16 mouse cellular contexts compared by ENCODE assay signal in the genomic region with DNA sequence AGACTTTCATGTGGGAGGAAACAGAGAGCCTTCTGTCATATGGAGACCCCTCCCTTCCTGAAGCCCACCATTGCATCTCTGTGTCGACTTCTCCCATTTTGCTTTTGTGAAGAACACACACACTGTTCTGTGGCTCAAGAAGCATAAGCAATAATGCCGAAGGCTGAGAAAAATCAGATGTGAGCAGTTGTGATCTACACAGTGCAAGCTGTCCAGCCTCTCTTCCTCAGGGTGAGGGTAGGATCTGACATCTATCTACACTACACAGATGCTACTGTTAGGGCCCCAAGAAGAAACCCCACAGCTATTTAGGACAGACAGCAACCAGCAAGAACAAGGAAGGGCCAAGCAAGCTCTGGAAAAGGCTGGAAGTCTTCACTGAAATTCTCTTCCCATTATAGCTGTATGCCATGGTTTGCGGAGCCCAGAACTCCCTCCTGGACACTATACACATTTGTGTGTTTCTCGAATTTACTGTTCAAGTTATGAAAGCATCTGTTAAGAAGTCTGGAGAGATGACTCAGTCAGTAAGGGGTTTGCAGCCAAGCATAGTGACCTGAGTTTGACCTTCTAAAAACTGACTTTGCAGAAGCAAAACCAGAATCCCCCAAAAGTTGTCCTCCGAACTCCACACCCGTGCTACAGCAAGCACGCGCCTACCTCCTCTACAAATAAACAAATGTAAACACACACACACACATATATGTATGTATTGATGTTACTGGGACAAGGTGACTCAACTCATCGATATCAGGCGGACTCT.
"Had no signal": no experiment of that assay in that cellular context is flagged by ENCODE, and none has a peak within 500 bp of the region (broad histone marks: within the 10 kb centered on the region; RNA-seq: fewer than 3 reads in every experiment).

No protein-coding gene starts in this region.

- H3K27me3 ChIP-seq: liver, embryonic 13.5 days had no signal

- DNase-seq: kidney, adult 8-10 months; kidney, postnatal 25 days; layer of hippocampus, postnatal 36 days; liver, embryonic 13.5 days; lung, adult 2 months; lung, postnatal 14 days; lung, postnatal 4 days; midbrain, embryonic 14.5 days; right cerebral cortex, adult 18-20 months; right cerebral cortex, postnatal 14 days; right cerebral cortex, postnatal 4 days; thymus, adult 18-20 months; thymus, postnatal 4 days had no signal

- H3K9ac ChIP-seq: liver, embryonic 13.5 days had no signal

- H3K36me3 ChIP-seq: liver, embryonic 13.5 days had no signal

- H3K4me1 ChIP-seq: liver, embryonic 13.5 days had no signal

- H3K9me3 ChIP-seq: liver, embryonic 13.5 days had no signal

- H3K27ac ChIP-seq: left cerebral cortex, adult 2 months; liver, embryonic 13.5 days had no signal

- H3K4me2 ChIP-seq: liver, embryonic 13.5 days; midbrain, embryonic 11.5 days had no signal

- H3K4me3 ChIP-seq: layer of hippocampus, adult 2 months; left cerebral cortex, adult 2 months; liver, embryonic 13.5 days had no signal
